Mouse (Mus musculus): ENCODE results near the gene Adra1b.

Gene Adra1b

DNA sequence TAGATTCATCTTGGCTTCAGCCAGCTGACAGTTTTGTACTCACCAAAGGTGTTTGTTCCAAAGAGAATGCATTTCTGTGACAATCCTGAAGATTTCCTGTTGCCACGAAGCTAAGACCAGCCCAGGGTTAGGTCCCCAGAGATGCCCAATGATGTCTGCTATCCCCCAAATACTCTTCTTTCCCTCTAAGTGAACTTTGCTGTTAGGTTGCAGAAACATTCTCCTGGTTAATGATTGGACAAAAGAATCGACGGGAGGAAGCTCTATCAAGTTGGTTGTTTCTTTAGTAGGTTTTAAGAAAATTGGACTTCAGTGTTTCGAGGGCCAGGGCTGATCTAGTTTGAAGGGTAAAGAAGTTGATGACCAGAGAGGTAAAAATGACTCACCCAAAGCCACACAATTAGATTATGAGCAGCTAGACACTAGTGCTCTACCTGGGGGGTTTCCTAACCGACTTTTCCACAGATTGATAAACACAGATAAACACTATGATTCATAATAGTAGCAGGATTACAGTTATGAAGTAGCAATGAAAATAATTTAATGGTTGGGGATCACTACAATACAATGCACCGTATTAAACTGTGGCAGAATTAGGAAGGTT lies at the start of gene Adra1b:
Gene Adra1b (minus strand): TSS at position 160 of the 604 bp plus-strand sequence.
- no peak for DNase-seq (ENCODE audit: low read depth, low spot score)

- no peak for DNase-seq (ENCODE audit: low read depth, low spot score)
Observed at GRCm38 (mm10) chr11:43950274-43950673, 49.3 kb upstream of the Adra1b start.

DNA sequence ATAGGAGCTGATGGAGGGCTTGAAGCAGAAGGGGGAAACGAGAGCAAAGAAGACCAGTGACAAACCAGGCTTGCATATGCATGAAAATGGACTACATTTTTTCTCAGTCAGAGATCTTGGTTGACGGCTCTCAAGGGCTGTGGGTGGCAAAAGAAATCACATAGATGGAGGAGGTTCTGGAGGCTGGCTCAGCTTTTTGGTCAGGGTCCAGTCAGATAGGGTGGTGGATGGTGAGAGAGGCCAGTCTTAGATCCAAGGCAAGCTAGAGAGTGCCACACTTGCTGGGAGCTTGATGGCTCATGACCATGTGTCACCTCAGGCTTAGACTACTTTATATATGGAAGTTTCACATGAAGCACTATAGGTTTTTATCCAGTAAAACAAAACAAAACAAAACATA lies 42.8 kb upstream of the Adra1b start:
- no peak for DNase-seq (ENCODE audit: low read depth, low spot score)

- no peak for DNase-seq (ENCODE audit: low read depth, low spot score)
Observed at GRCm38 (mm10) chr11:43943167-43943566, 42.2 kb upstream of the Adra1b start.

DNA sequence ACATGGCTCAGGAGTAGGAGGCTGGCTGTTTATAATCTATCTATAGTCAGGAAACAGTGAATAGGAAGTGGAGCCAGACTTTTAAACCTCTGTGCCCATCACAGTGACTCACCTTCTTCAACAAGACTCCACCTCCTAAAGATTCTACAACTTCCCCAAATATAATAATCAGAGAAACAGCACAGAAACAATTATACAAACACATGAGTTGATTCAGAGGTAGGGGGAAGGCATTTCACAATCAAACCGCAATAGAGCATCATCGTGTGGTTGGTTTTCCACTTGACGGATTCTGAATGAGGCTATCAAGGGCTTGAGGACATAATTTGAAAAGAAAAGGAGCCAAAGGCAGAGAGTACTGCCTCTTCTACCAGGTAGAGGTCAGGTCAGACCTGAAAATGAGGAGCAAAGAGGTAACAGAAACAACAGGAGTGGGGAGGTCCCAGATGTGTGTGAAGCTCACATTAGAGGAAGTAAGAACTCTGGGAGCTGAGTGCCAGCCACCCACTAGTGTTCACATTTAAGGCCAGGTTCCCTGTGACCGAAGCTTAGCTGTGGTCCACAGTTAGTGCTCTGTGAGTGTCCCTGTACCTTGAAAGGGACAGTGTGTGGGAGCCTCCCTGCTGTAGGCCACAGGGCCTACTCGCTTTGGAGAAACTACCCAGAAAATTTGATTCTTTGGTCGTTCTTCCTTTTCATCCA lies 39.6 kb upstream of the Adra1b start:
- DNase-seq (ENCODE audit: low read depth, low spot score) = no peak

DNA sequence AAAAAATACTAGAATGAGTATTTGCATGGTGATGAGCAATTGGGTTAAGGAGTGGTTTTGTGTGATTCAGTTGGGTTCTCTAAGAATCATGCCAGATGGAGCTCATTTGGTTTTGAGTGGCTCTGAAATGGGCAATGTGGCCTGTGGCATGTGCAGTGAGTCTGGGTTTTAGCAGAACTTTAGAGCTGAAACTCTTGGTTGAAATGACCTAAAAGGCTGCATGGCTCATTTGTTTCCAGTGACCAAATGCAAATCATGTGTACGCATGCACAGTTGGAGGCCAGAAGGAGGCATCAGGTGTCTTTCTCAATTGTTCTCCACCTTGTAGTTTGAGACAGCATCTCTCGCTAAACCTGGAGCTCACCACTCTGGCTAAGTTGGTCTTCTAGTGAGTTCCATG lies 35.0 kb upstream of the Adra1b start:
- DNase-seq (ENCODE audit: low read depth, low spot score) = no peak

DNA sequence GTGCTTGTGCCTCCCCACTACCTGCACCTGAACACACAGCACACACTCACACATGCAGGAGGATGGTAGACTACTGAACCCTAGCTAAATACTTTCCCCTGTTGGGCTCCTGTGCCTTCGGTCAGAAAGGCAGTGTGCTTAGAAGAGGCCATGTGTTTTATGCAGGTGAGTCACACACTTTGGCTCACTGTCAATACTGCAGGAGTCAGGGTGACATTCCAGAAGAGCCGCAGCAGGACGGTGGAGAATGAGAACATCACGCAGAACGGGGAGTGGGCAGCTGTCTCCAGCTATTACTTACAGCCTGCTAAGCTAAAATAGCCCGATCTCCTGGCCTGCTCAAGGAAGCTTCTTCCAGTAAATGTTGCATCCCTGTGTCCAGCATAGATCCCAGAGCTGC lies 32.5 kb upstream of the Adra1b start:
- no peak for DNase-seq (ENCODE audit: low read depth, low spot score)

DNA sequence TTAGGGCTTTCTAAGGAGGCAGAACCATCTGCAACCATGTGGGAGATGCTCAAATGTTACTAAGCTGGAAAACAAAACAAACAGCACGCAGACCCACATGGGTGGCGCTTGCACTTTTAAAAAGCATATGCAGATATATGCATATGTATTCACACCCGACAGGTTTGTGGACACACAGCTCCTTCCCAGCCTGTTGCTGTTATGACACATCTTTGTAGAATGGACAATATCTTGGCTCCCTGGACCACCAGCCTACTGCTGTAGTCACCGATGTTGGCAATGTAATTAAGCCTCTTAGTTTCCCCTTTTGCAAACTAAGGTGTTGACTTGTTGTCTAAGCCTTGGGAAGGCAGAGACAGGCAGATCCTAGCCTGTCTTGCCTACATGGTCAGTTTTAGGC lies 32.0 kb upstream of the Adra1b start:
- no peak for DNase-seq (ENCODE audit: low read depth, low spot score)

GRCm38 (mm10) chr11:43930191-43930590 lies 29.2 kb upstream of the Adra1b start:
- DNase-seq (ENCODE audit: low read depth, low spot score) = no peak

DNA sequence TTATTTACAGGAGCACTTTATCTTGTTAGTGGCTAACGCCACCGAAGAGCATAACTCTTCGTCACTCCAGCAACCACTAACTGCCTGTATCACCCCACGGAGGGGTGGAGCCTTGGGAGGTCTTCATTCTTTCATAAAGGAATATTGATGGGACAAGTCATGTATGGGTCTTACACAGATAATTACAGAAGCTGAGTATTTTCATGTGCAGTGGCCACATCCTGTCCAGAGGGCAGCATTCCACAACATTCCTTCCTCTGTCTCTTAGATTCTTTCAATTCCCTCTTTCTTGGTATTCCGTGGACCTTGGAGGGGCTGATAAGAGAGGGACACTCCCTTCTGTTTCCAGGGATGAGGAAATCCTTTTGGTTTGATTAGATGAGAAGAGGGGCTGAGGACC lies 28.7 kb upstream of the Adra1b start:
- DNase-seq (ENCODE audit: low read depth, low spot score) = no peak

DNA sequence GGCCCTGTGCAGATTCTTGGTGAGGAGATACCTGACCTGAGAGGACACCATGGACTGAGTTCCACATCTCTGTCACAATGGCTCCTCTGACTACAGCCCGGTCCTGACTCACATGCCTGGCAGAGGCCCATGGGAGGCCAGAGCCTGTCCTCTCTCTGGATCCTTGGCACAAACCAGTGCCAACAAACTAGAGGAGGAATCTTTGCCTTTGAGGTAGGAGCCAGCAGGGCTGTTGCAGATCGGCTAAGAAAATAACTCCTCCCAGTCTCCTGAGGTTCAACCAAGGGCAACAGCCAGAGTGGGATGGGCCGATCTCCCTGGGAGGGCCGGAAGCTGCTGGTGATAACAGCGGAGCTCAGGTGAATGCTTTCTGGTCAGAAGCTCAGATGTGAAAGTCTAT lies 28.2 kb upstream of the Adra1b start:
- DNase-seq (ENCODE audit: low read depth, low spot score) = no peak

GRCm38 (mm10) chr11:43927133-43927815 lies 26.3 kb upstream of the Adra1b start:
- no peak for DNase-seq (ENCODE audit: low read depth, low spot score)

- DNase-seq (ENCODE audit: low read depth, low spot score) = no peak
Observed at GRCm38 (mm10) chr11:43926163-43926562, 25.2 kb upstream of the Adra1b start.

GRCm38 (mm10) chr11:43925584-43925983 lies 24.6 kb upstream of the Adra1b start:
- no peak for DNase-seq (ENCODE audit: low read depth, low spot score)

DNA sequence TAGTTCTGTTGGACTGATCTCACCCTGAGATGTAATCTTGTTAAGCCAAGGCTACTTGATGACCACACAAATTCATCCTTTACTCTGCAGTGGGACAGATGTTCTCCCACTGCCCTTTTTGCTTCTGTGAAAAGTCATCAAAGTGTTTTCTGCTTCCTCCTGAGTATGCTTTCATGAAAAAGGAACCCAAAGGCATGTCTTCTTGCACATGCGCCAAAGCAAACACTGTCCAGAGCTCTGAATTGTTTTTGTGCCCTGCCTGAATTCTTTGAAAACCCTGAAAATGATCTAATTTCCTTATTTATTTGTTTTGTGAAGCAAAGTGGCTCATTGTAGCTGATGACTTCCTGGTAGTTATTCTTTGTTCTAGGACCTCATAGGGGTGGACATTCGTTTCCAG lies 20.7 kb upstream of the Adra1b start:
- no peak for DNase-seq (ENCODE audit: low read depth, low spot score)

DNA sequence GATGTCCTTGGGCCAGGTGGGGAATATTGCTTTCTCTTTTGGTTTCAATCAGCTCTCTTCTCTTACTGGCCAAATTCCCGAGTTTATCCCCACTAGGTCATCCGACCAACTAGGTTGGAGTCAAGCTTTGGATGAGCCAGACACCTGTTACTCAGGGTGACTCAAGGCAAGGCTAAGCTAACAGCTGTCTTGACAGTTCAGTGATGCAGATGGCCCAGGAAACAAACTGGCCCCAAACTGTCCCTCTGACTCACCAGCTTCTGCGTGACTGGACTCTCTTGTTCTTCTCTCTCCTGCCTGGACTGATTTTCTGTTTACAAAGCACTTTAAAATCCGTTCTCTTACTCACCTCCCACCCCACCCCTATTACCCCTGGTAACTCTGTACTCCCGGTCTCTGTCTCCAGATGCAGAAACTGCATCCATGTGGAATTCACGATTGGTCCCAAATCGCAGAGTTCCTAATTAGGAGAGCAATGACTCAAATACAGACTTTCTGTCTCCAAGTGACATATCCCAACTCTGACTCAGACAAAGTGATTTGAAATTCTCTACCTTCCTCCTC lies 18.6 kb upstream of the Adra1b start:
- DNase-seq (ENCODE audit: low read depth, low spot score) = no peak

DNA sequence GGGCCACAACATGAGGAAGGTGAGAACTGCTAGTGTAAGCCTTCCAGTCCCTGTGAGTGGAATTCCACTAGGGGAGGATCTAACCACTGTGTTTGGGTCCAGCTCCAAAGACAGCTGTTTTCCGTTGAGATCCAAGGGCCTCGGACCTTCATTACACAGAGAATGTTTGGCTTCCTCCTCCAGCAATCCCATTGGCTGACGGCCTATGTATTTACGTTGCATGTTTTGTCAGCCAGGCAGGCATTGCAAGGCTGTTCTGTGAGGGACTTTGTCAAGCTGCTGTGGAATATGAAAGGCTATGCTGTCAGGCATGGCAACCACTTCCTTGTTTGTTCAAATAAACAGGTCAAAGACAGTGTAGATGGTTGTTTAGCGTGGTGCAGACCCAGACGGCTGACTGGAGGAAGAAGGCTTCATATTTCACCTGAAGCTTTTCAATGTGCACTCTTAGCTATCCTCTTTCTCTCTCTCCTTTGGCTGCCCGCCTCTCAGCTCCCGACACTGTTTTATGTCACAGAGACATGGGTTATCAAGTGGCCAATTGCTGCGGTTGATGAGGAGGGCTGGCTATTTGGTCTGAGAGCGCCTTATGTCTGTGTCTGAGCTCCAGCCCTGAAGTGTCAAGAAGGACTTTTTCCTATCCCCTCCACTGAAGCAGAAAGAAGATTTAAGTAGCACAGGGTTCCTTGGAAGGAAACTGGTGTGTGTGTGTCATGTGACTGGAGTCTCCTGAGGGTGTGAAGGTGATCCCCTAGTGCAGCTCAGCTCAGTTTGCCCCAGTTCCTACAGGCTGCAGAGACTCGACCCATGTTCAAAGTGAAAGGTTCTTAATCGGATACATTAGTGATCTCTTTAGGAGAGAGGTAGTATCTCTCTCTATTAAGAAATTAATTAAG lies 13.8 kb upstream of the Adra1b start:
- DNase-seq (ENCODE audit: low read depth, low spot score) = no peak

DNA sequence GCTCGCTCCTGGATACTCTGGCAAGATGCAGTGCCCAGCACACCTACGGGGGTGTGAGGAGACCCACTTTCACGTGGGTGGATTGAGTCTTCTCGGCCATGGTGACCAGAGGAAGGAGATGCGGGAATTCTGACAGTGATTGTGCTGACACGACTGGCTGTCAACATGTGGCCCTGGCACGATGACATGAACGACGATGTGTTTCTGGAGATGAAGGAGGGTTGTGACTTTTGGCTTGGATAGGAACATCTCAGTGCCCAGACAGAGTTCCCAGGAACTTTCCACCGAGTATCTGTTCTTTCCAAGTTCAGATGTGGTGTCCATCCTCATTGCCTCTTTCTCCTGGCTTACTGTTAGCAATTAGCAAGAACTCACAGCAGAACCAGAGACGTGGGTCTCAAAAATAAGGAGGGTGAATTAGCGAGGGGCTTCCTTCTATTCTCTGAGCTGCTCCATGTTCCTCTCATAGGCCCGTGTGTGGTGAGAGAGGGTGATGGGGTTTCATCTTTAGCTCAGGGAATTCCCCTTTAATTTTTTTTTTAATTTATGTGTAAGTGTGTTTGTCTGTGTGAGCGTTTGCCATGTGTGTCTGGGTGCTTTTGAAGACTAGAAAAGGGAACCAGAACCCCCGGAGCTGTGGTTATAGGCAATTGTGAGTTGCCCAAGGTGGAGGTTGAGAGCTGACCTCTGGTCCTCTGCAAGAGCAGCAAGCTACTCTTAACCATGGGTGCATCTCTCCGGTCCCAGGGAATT lies 11.3 kb upstream of the Adra1b start:
- DNase-seq (ENCODE audit: low read depth, low spot score) = no peak

- DNase-seq (ENCODE audit: low read depth, low spot score) = no peak
Observed at GRCm38 (mm10) chr11:43911646-43912045, 10.6 kb upstream of the Adra1b start.

DNA sequence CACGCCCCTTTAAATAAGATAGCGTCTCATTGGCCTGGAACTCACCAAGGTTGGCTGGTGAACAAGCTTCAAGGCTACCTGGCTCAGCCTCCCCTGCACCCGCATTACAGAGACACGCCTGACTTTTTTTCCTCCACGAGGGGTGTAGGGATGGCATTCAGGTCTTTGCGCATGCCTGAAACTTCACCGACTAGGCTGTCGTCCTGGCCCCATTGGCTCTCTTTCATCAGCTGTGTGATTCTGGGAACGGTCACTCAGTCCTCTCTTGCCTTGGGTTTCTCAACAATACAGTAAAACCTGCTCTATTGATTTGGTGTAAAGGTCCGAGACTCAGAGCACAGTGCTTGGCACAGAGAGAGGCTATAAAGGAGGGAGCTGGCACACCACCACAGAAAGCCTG lies 2.3 kb upstream of the Adra1b start:
- DNase-seq (ENCODE audit: low read depth, low spot score) = no peak

DNA sequence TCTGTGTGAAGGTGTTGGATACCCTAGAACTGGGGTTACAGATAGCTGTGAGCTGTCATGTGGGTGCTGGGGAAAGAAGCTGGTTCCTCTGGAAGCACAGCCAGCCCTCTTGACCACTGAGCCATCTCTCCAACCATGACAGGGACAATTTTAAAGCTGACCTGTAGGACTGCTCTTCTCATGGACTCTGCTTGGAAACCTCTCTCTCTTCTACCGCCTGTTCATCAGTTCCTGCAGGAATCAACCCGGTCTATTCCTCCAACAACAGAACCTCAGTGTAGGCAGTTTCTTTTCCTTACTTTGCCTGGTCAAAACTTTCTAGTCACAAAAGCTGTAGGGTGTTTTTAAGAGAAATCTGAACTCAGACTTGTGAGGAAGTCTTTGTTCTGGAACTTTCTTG lies 1.3 kb downstream of the Adra1b start:
- DNase-seq (ENCODE audit: low read depth, low spot score) = no peak
